Mouse (Mus musculus): ENCODE data around the gene Hoxa11.

DNA sequence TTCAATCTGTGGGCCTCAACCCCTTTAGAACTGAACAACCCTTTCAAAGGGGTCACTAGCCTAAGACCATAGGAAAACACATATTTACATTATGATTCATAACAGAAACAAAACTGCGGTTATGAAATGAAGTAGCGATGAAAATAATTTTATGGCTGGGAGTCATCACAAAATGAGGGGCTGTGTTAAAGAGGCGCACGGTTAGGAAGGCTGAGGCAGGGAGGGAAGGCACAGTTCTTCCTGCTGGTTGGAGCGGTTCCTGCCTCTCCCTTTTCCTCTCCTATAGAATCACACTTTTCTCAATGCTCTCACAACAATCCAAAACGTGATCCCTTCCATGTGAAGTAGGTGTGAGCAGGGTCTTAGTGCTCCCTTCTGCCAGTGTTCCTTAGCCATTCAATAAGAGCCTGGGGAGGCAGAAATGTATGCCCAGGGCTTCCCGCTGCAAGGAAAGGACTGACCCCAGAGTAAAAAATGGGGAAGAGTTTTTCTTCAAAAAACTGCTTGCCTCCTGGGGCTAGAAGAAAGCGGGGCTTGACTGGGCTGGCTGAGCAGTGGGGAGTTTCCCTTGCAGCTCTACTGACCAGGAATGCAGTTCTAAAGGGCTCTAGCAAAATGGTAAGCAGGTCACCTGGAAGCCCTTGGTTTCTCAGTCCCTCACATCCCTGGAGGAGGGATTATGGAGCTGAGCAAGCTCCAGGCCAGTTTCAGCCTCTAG is 30.1 kb upstream of the Hoxa11 start:
- no peak for TF ChIP-seq CTCF (IDR thresholded peaks at IDR 0.05; ENCODE audit: extremely low read depth, insufficient read depth, insufficient read length, insufficient replicate concordance)
- no peak for TF ChIP-seq POLR2A (IDR thresholded peaks at IDR 0.05; ENCODE audit: low read depth, low read length)
